In the genomic region with DNA sequence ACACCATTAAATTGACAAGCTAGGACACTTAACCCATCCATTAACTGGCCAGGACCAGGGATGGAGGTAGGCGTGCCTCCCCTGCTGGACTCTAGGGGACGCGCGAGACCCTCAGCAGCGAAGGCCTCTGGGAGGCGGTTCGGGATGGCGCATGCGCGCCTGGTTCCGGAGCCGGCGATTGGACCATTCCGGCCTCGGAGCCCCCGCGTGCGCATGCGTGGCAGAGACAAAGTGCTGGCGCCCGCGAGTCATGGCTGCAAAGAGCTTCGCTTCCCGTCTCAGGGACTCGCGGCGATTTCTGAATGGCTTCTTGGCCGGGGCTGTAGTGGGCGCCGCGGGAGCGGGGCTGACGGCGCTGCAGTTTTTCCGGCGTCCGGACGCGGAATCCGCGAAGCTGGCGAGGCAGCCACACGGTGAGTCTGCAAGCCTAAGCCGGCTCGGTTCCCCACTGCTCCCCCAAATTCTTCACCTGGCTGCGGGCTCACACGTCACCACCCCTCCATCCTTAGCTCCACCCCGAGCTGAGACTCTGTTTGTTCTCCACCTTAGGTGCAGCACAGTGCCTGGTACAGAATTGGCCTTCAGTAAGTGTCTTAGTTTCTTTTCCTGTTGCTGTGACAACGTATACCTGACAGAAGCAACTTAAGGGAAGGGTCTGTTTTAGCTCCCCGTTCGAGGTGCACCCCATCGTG, we compare ENCODE assay signal across 7 mouse cellular contexts. TPM values are rescaled to one million over a fixed set of nuclear protein-coding genes. Genes with fewer than 3 reads are reported as not detected.
DNase-seq lines count a peak whose midpoint lies in the region; ATAC-seq lines count a peak whose summit lies in the region.

TSS of gene Exog (plus strand) at position 206 of the 692 bp plus-strand sequence.

- H3K27me3 ChIP-seq in limb, embryonic 10.5 days (ENCODE audit: low read depth, poor library complexity, severe bottlenecking): no peaks in the 10 kb centered on the region
- no peaks in the 10 kb centered on the region for H3K27me3 ChIP-seq in midbrain, embryonic 13.5 days

- peaks cover 52% of the 10 kb centered on the region for H3K36me3 ChIP-seq in limb, embryonic 10.5 days
- peaks cover 40% of the 10 kb centered on the region for H3K36me3 ChIP-seq in midbrain, embryonic 13.5 days

- H3K9ac ChIP-seq in midbrain, embryonic 13.5 days (replicated peaks): peak within 1 kb of the TSS; percentile 86

- peak; percentile 95 for DNase-seq in adrenal gland, adult 8-10 months
- peak; percentile 97 for DNase-seq in embryo, embryonic 9.5 days (ENCODE audit: extremely low spot score)
- DNase-seq in kidney, adult 11 months: peak; percentile 95
- peak; percentile 100 for DNase-seq in limb, embryonic 10.5 days (ENCODE audit: low spot score)
- peak; percentile 84 for DNase-seq in spleen, adult 12 weeks (ENCODE audit: low spot score)

- peak within 1 kb of the TSS; percentile 93 for H3K27ac ChIP-seq in limb, embryonic 10.5 days
- peak within 1 kb of the TSS; percentile 85 for H3K27ac ChIP-seq in midbrain, embryonic 13.5 days

- H3K4me3 ChIP-seq in limb, embryonic 10.5 days: peak within 1 kb of the TSS; percentile 96
- peak within 1 kb of the TSS; percentile 72 for H3K4me3 ChIP-seq in midbrain, embryonic 13.5 days (replicated peaks)

- H3K9me3 ChIP-seq in limb, embryonic 10.5 days (replicated peaks): no peaks in the 10 kb centered on the region
- H3K9me3 ChIP-seq in midbrain, embryonic 13.5 days: no peaks in the 10 kb centered on the region

- ATAC-seq in granulocyte monocyte progenitor cell, adult 5-6 weeks (replicated peaks; ENCODE audit: poor library complexity, severe bottlenecking): peak; percentile 90
- peak; percentile 96 for ATAC-seq in midbrain, embryonic 13.5 days

- peak within 1 kb of the TSS; percentile 90 for H3K4me2 ChIP-seq in midbrain, embryonic 13.5 days (replicated peaks)

- H3K4me1 ChIP-seq in limb, embryonic 10.5 days: peaks cover 16% of the 10 kb centered on the region
- H3K4me1 ChIP-seq in midbrain, embryonic 13.5 days (replicated peaks): peaks cover 14% of the 10 kb centered on the region

- under 1% methylated on average over 52 of the region's 52 CpGs for WGBS in limb, embryonic 10.5 days
- WGBS in midbrain, embryonic 13.5 days: 1% methylated on average over 52 of the region's 52 CpGs

RNA-seq across cellular contexts. Expression of gene Exog, which starts in this region (rescaled TPM):
- total RNA-seq in adrenal gland, adult 8-10 months (2022): 1 to 10 TPM; 4.6 to 5.9 (median 4.9) TPM
- 10.4 and 17.7 TPM in 2 replicates for total RNA-seq in granulocyte monocyte progenitor cell, adult 5-6 weeks (2014; fragmentation: Nextera tagmentation)
- total RNA-seq in granulocyte monocyte progenitor cell, adult 5-6 weeks (2017): 4.2 and 4.6 TPM in 2 replicates
- polyA plus RNA-seq in limb, embryonic 10.5 days (2016; fragmentation: Nextera tagmentation; extraction: Ambion mirVana): 39.7 and 44.6 TPM in 2 replicates
- 48.2 and 50.7 TPM in 2 replicates for polyA plus RNA-seq in midbrain, embryonic 13.5 days (2015; fragmentation: Nextera tagmentation; extraction: Ambion mirVana)

Comparison
In these comparisons a context has a peak if more than half of its experiments do, and no peak if none do; other contexts are left out.
1. Peak in every context shown above with its lines: DNase-seq, ATAC-seq, H3K4me3 ChIP-seq and H3K27ac ChIP-seq.